Mouse (Mus musculus): Measurements from ENCODE around the gene Cdadc1. TPM values are rescaled to one million over a fixed set of nuclear protein-coding genes. Genes with fewer than 3 reads are reported as not detected.

The Cdadc1 gene
- polyA plus RNA-seq, 1 experiment from 2014 or later: 28.9 TPM

GRCm38 (mm10) chr14:59605671-59606353 lies 8.1 kb upstream of the Cdadc1 start:
- Histone ChIP-seq H3K4me1 (peaks cover 17% of the 10 kb centered on the region), H3K27ac (replicated peaks) (no peak overlapping the region), H3K9me3 (no peaks in the 10 kb centered on the region), H3K4me3 (no peak overlapping the region), H3K27me3 (replicated peaks; ENCODE audit: low read depth, poor library complexity, severe bottlenecking) (no peaks in the 10 kb centered on the region; the same call in 1 of the 2 replicates), H3K36me3 (replicated peaks) (no peaks in the 10 kb centered on the region)
- 19% methylated on average over 5 of the region's 5 CpGs for WGBS
- peak; percentile 78 for DNase-seq (ENCODE audit: low spot score)

- H3K27me3 ChIP-seq (replicated peaks; ENCODE audit: low read depth, poor library complexity, severe bottlenecking): no peaks in the 10 kb centered on the region; the same call in 1 of the 2 replicates
- DNase-seq (ENCODE audit: low spot score): peak; percentile 24
- no peak overlapping the region for H3K4me3 ChIP-seq
- no peaks in the 10 kb centered on the region for H3K9me3 ChIP-seq
- H3K27ac ChIP-seq (replicated peaks): no peak overlapping the region
- no peaks in the 10 kb centered on the region for H3K36me3 ChIP-seq (replicated peaks)
- H3K4me1 ChIP-seq: peaks cover 17% of the 10 kb centered on the region
- 72% methylated on average over 5 of the region's 5 CpGs for WGBS
These were observed 6.4 kb upstream of the Cdadc1 start for GRCm38 (mm10) chr14:59604002-59604645.

- peaks cover 14% of the 10 kb centered on the region for H3K4me1 ChIP-seq
- no peaks in the 10 kb centered on the region for H3K27me3 ChIP-seq (replicated peaks; ENCODE audit: low read depth, poor library complexity, severe bottlenecking)
- peaks cover 8% of the 10 kb centered on the region; the same call in 1 of the 2 replicates for H3K36me3 ChIP-seq (replicated peaks)
- H3K27ac ChIP-seq (replicated peaks): peak overlapping the region; percentile 84
- no peaks in the 10 kb centered on the region for H3K9me3 ChIP-seq
- 3% methylated on average over 8 of the region's 8 CpGs for WGBS
- peak overlapping the region; percentile 95 for H3K4me3 ChIP-seq
- no peak for DNase-seq (ENCODE audit: low spot score)
These were observed 485 bp upstream of the Cdadc1 start for GRCm38 (mm10) chr14:59598260-59598627.

GRCm38 (mm10) chr14:59594988-59595387 lies 2.8 kb downstream of the Cdadc1 start:
- H3K4me1 ChIP-seq: peaks cover 14% of the 10 kb centered on the region
- H3K36me3 ChIP-seq (replicated peaks): peaks cover 23% of the 10 kb centered on the region
- H3K27me3 ChIP-seq (replicated peaks; ENCODE audit: low read depth, poor library complexity, severe bottlenecking): no peaks in the 10 kb centered on the region
- H3K4me3 ChIP-seq: no peak overlapping the region
- DNase-seq (ENCODE audit: low spot score): no peak
- 93% methylated on average over 3 of the region's 3 CpGs for WGBS
- H3K9me3 ChIP-seq: no peaks in the 10 kb centered on the region
- H3K27ac ChIP-seq (replicated peaks): no peak overlapping the region

- Histone ChIP-seq H3K4me1 (peaks cover 9% of the 10 kb centered on the region), H3K4me3 (no peak overlapping the region), H3K36me3 (replicated peaks) (peaks cover 46% of the 10 kb centered on the region), H3K27ac (replicated peaks) (no peak overlapping the region), H3K9me3 (no peaks in the 10 kb centered on the region), H3K27me3 (replicated peaks; ENCODE audit: low read depth, poor library complexity, severe bottlenecking) (no peaks in the 10 kb centered on the region)
- DNase-seq (ENCODE audit: low spot score): no peak
- WGBS: 96% methylated on average over 3 of the region's 3 CpGs
These were observed 5.2 kb downstream of the Cdadc1 start for GRCm38 (mm10) chr14:59592593-59592992.

GRCm38 (mm10) chr14:59591901-59592300 lies 5.9 kb downstream of the Cdadc1 start:
- Histone ChIP-seq H3K4me3 (no peak overlapping the region), H3K27me3 (replicated peaks; ENCODE audit: low read depth, poor library complexity, severe bottlenecking) (no peaks in the 10 kb centered on the region), H3K9me3 (no peaks in the 10 kb centered on the region), H3K27ac (replicated peaks) (no peak overlapping the region), H3K36me3 (replicated peaks) (peaks cover 48% of the 10 kb centered on the region), H3K4me1 (peaks cover 4% of the 10 kb centered on the region)
- 71% methylated on average over 8 of the region's 8 CpGs for WGBS
- DNase-seq (ENCODE audit: low spot score): no peak

- DNase-seq (ENCODE audit: low spot score): no peak
- H3K36me3 ChIP-seq (replicated peaks): peaks cover 60% of the 10 kb centered on the region
- WGBS: 81% methylated on average over 1 of the region's 1 CpGs
These were observed 7.1 kb downstream of the Cdadc1 start for GRCm38 (mm10) chr14:59590614-59591013.

GRCm38 (mm10) chr14:59576385-59576784 lies 21.4 kb downstream of the Cdadc1 start:
- no peaks in the 10 kb centered on the region for H3K27me3 ChIP-seq (replicated peaks; ENCODE audit: low read depth, poor library complexity, severe bottlenecking)
- H3K36me3 ChIP-seq (replicated peaks): peaks cover 44% of the 10 kb centered on the region
- H3K4me3 ChIP-seq: no peak overlapping the region
- WGBS: 93% methylated on average over 5 of the region's 5 CpGs
- H3K9me3 ChIP-seq: no peaks in the 10 kb centered on the region
- H3K27ac ChIP-seq (replicated peaks): no peak overlapping the region
- no peak for DNase-seq (ENCODE audit: low spot score)
- H3K4me1 ChIP-seq: no peaks in the 10 kb centered on the region

More at GRCm38 (mm10) chr14:59590614-59591013, 7.1 kb downstream of the Cdadc1 start:
- H3K9me3 ChIP-seq: no peaks in the 10 kb centered on the region
- no peaks in the 10 kb centered on the region for H3K27me3 ChIP-seq (replicated peaks; ENCODE audit: low read depth, poor library complexity, severe bottlenecking)
- no peak overlapping the region for H3K27ac ChIP-seq (replicated peaks)
- no peak overlapping the region for H3K4me3 ChIP-seq
- no peaks in the 10 kb centered on the region for H3K4me1 ChIP-seq

GRCm38 (mm10) chr14:59566756-59567155 lies 31.0 kb downstream of the Cdadc1 start:
- WGBS: 92% methylated on average over 6 of the region's 6 CpGs
- H3K4me3 ChIP-seq: no peak overlapping the region
- no peak for DNase-seq (ENCODE audit: low spot score)
- H3K27me3 ChIP-seq (replicated peaks; ENCODE audit: low read depth, poor library complexity, severe bottlenecking): no peaks in the 10 kb centered on the region
- H3K27ac ChIP-seq (replicated peaks): no peak overlapping the region
- peaks cover 30% of the 10 kb centered on the region for H3K36me3 ChIP-seq (replicated peaks)
- no peaks in the 10 kb centered on the region for H3K4me1 ChIP-seq
- no peaks in the 10 kb centered on the region for H3K9me3 ChIP-seq

- Histone ChIP-seq H3K4me3 (no peak overlapping the region), H3K27me3 (replicated peaks; ENCODE audit: low read depth, poor library complexity, severe bottlenecking) (no peaks in the 10 kb centered on the region), H3K36me3 (replicated peaks) (no peaks in the 10 kb centered on the region), H3K9me3 (no peaks in the 10 kb centered on the region), H3K27ac (replicated peaks) (no peak overlapping the region), H3K4me1 (no peaks in the 10 kb centered on the region)
- DNase-seq (ENCODE audit: low spot score): no peak
- WGBS: 55% methylated on average over 1 of the region's 1 CpGs
These were observed 39.9 kb downstream of the Cdadc1 start for GRCm38 (mm10) chr14:59557886-59558285.

- WGBS: 78% methylated on average over 4 of the region's 4 CpGs
- no peaks in the 10 kb centered on the region for H3K27me3 ChIP-seq (replicated peaks; ENCODE audit: low read depth, poor library complexity, severe bottlenecking)
- no peak overlapping the region for H3K4me3 ChIP-seq
- H3K27ac ChIP-seq (replicated peaks): no peak overlapping the region
- H3K4me1 ChIP-seq: peaks cover 1% of the 10 kb centered on the region
- H3K9me3 ChIP-seq: no peaks in the 10 kb centered on the region
- DNase-seq (ENCODE audit: low spot score): no peak
- no peaks in the 10 kb centered on the region for H3K36me3 ChIP-seq (replicated peaks)
These were observed 40.7 kb downstream of the Cdadc1 start for GRCm38 (mm10) chr14:59557071-59557470.

- H3K9me3 ChIP-seq: no peaks in the 10 kb centered on the region
- peak; percentile 77 for DNase-seq (ENCODE audit: low spot score)
- 57% methylated on average over 13 of the region's 13 CpGs for WGBS
- H3K4me1 ChIP-seq: peaks cover 12% of the 10 kb centered on the region
- no peak overlapping the region for H3K4me3 ChIP-seq
- H3K27ac ChIP-seq (replicated peaks): no peak overlapping the region
- no peaks in the 10 kb centered on the region for H3K36me3 ChIP-seq (replicated peaks)
- H3K27me3 ChIP-seq (replicated peaks; ENCODE audit: low read depth, poor library complexity, severe bottlenecking): no peaks in the 10 kb centered on the region
These were observed 41.7 kb downstream of the Cdadc1 start for GRCm38 (mm10) chr14:59555928-59556531.

GRCm38 (mm10) chr14:59555018-59555417 lies 42.7 kb downstream of the Cdadc1 start:
- WGBS: 89% methylated on average over 8 of the region's 8 CpGs
- Histone ChIP-seq H3K4me1 (peaks cover 16% of the 10 kb centered on the region), H3K27me3 (replicated peaks; ENCODE audit: low read depth, poor library complexity, severe bottlenecking) (no peaks in the 10 kb centered on the region), H3K4me3 (no peak overlapping the region), H3K9me3 (no peaks in the 10 kb centered on the region), H3K27ac (replicated peaks) (no peak overlapping the region), H3K36me3 (replicated peaks) (no peaks in the 10 kb centered on the region)
- DNase-seq (ENCODE audit: low spot score): no peak
